Mouse (Mus musculus) embryonic facial prominence, embryonic 11.5 days (tissue): ENCODE measurements around the gene Epha3. TPM values are rescaled to one million over a fixed set of nuclear protein-coding genes. Genes with fewer than 3 reads are reported as not detected.

ENCODE experiments used
- ATAC-seq: fragments of 200-750 bp; cut with Nextera tagmentation; replicated peaks from 2 replicates; pipeline ENCODE4 v1.8.0; 2017; ENCODE audit warnings: low read depth; ENCODE audit not compliant: insufficient number of reproducible peaks, low FRiP score, low TSS enrichment
- DNase-seq: peaks from one replicate; pipeline ENCODE4 v3.0.0-alpha.2; 2015; ENCODE audit warnings: low spot score
- H3K27ac ChIP-seq: fragments of 300-500 bp; sonication (generic); replicated peaks from 2 replicates; pipeline ENCODE4 v1.5.1; 2014; ENCODE audit warnings: mild to moderate bottlenecking, low read depth, low read length, control low read depth
- H3K27me3 ChIP-seq: fragments of 300-500 bp; sonication (generic); 2 replicates; pipeline ENCODE4 v1.6.1; 2014; ENCODE audit warnings: mild to moderate bottlenecking, low read length, moderate library complexity, mixed read lengths; ENCODE audit not compliant: control insufficient read depth, insufficient read depth
- H3K36me3 ChIP-seq: fragments of 300-500 bp; sonication (generic); replicated peaks from 2 replicates; pipeline ENCODE4 v1.6.1; 2014; ENCODE audit warnings: low read depth, mild to moderate bottlenecking, low read length, moderate library complexity, mixed read lengths; ENCODE audit not compliant: control insufficient read depth, insufficient read depth
- H3K4me1 ChIP-seq: fragments of 300-500 bp; sonication (generic); 2 replicates; pipeline ENCODE4 v1.6.1; 2014; ENCODE audit warnings: low read length, mixed read lengths; ENCODE audit not compliant: control insufficient read depth, insufficient read depth
- H3K4me2 ChIP-seq: fragments of 300-500 bp; sonication (generic); 2 replicates; pipeline ENCODE4 v1.6.1; 2014; ENCODE audit warnings: low read depth, mild to moderate bottlenecking, control low read depth, low read length, moderate library complexity
- H3K4me3 ChIP-seq: fragments of 300-500 bp; sonication (generic); 2 replicates; pipeline ENCODE4 v1.5.1; 2014; ENCODE audit warnings: low read depth, low read length, control low read depth
- H3K9ac ChIP-seq: fragments of 300-500 bp; sonication (generic); replicated peaks from 2 replicates; pipeline ENCODE4 v1.6.1; 2014; ENCODE audit warnings: mild to moderate bottlenecking, control low read depth, low read length
- H3K9me3 ChIP-seq: fragments of 300-500 bp; sonication (generic); replicated peaks from 2 replicates; pipeline ENCODE4 v1.6.1; 2016; ENCODE audit warnings: mild to moderate bottlenecking, low read length, inconsistent platforms, mixed read lengths; ENCODE audit not compliant: control insufficient read depth
- WGBS: fragments of 180-500 bp; shearing (Covaris S2); extraction: QIAGEN DNeasy Blood & Tissue Kit; methylation state at CpG from one replicate; pipeline ENCODE4 v1.1.7; 2014; 5-methylcytosine and 5-hydroxymethylcytosine counted together
- polyA plus RNA-seq: library from polyadenylated mRNA; unstranded; fragments of >200 nt; fragmentation: Nextera tagmentation; extraction: Ambion mirVana; gene quantifications from 2 replicates; pipeline ENCODE4 v1.2.1, GENCODE M21; 2014

The Epha3 gene
- polyA plus RNA-seq, 1 experiment from 2014 or later = 51.5 TPM

- Histone ChIP-seq H3K4me2 (no peak overlapping the region), H3K9me3 (no peaks in the 10 kb centered on the region), H3K27ac (no peak overlapping the region), H3K9ac (no peak overlapping the region), H3K27me3 (no peaks in the 10 kb centered on the region), H3K36me3 (no peaks in the 10 kb centered on the region), H3K4me1 (no peaks in the 10 kb centered on the region), H3K4me3 (no peak overlapping the region)
- ATAC-seq (no peak), DNase-seq (no peak)
- WGBS = 83% methylated on average over 1 of the region's 1 CpGs
Observed at GRCm38 (mm10) chr16:63782101-63782500, 81.9 kb downstream of the Epha3 start.

GRCm38 (mm10) chr16:63780151-63780550 is 83.8 kb downstream of the Epha3 start:
- 77% methylated on average over 5 of the region's 5 CpGs for WGBS
- H3K4me2 ChIP-seq = no peak overlapping the region
- no peaks in the 10 kb centered on the region for H3K36me3 ChIP-seq
- no peak overlapping the region for H3K27ac ChIP-seq
- ATAC-seq = no peak
- H3K4me1 ChIP-seq = no peaks in the 10 kb centered on the region
- no peaks in the 10 kb centered on the region for H3K9me3 ChIP-seq
- no peak overlapping the region for H3K4me3 ChIP-seq
- H3K9ac ChIP-seq = no peak overlapping the region
- no peak for DNase-seq
- H3K27me3 ChIP-seq = no peaks in the 10 kb centered on the region

GRCm38 (mm10) chr16:63777811-63778210 is 86.2 kb downstream of the Epha3 start:
- Histone ChIP-seq H3K4me2 (no peak overlapping the region), H3K4me3 (no peak overlapping the region), H3K27me3 (no peaks in the 10 kb centered on the region), H3K27ac (no peak overlapping the region), H3K4me1 (no peaks in the 10 kb centered on the region), H3K36me3 (no peaks in the 10 kb centered on the region), H3K9me3 (no peaks in the 10 kb centered on the region), H3K9ac (no peak overlapping the region)
- 45% methylated on average over 1 of the region's 1 CpGs for WGBS
- no peak for DNase-seq
- ATAC-seq = no peak

- WGBS = 86% methylated on average over 3 of the region's 3 CpGs
- Histone ChIP-seq H3K4me1 (no peaks in the 10 kb centered on the region), H3K36me3 (no peaks in the 10 kb centered on the region), H3K9me3 (no peaks in the 10 kb centered on the region), H3K9ac (no peak overlapping the region), H3K27me3 (no peaks in the 10 kb centered on the region), H3K4me3 (no peak overlapping the region), H3K4me2 (no peak overlapping the region), H3K27ac (no peak overlapping the region)
- no peak for DNase-seq
- no peak for ATAC-seq
Observed at GRCm38 (mm10) chr16:63772566-63772965, 91.4 kb downstream of the Epha3 start.

- Histone ChIP-seq H3K4me1 (no peaks in the 10 kb centered on the region), H3K4me3 (no peak overlapping the region), H3K27me3 (no peaks in the 10 kb centered on the region), H3K36me3 (no peaks in the 10 kb centered on the region), H3K9ac (no peak overlapping the region), H3K27ac (no peak overlapping the region), H3K9me3 (no peaks in the 10 kb centered on the region), H3K4me2 (no peak overlapping the region)
- WGBS = 50% methylated on average over 5 of the region's 5 CpGs
- DNase-seq = no peak
- no peak for ATAC-seq
Observed at GRCm38 (mm10) chr16:63767589-63767988, 96.4 kb downstream of the Epha3 start.

- Histone ChIP-seq H3K9ac (no peak overlapping the region), H3K27ac (no peak overlapping the region), H3K4me2 (no peak overlapping the region), H3K27me3 (no peaks in the 10 kb centered on the region), H3K4me3 (no peak overlapping the region), H3K9me3 (no peaks in the 10 kb centered on the region), H3K36me3 (no peaks in the 10 kb centered on the region), H3K4me1 (no peaks in the 10 kb centered on the region)
- ATAC-seq (no peak), DNase-seq (no peak)
- WGBS = 79% methylated on average over 4 of the region's 4 CpGs
Observed at GRCm38 (mm10) chr16:63761177-63761576, 102.8 kb downstream of the Epha3 start.

GRCm38 (mm10) chr16:63760112-63760511 is 103.9 kb downstream of the Epha3 start:
- no peaks in the 10 kb centered on the region for H3K9me3 ChIP-seq
- DNase-seq (no peak), ATAC-seq (no peak)
- 36% methylated on average over 2 of the region's 2 CpGs for WGBS
- no peaks in the 10 kb centered on the region for H3K36me3 ChIP-seq
- no peak overlapping the region for H3K4me2 ChIP-seq
- no peaks in the 10 kb centered on the region for H3K4me1 ChIP-seq
- no peaks in the 10 kb centered on the region for H3K27me3 ChIP-seq
- no peak overlapping the region for H3K4me3 ChIP-seq
- H3K9ac ChIP-seq = no peak overlapping the region
- no peak overlapping the region for H3K27ac ChIP-seq

- whole genome bisulfite sequencing = 11% methylated on average over 3 of the region's 3 CpGs
- H3K4me3 ChIP-seq = no peak overlapping the region
- DNase-seq (peak; percentile 54), ATAC-seq (no peak; the same call in 1 of the 2 replicates)
- no peak overlapping the region for H3K27ac ChIP-seq
- H3K9me3 ChIP-seq = no peaks in the 10 kb centered on the region
- H3K9ac ChIP-seq = no peak overlapping the region
- no peaks in the 10 kb centered on the region for H3K27me3 ChIP-seq
- no peak overlapping the region for H3K4me2 ChIP-seq
- no peaks in the 10 kb centered on the region for H3K36me3 ChIP-seq
- H3K4me1 ChIP-seq = no peaks in the 10 kb centered on the region
Observed at GRCm38 (mm10) chr16:63753052-63753451, 110.9 kb downstream of the Epha3 start.
